21 mouse cellular contexts compared by ENCODE assay signal in genomic region chr2:174866546-174866945, GRCm38 (mm10).
DNase-seq lines count a peak whose midpoint lies in the region; ATAC-seq and TF ChIP-seq lines count a peak whose summit lies in the region.
"Had no signal": no experiment of that assay in that cellular context is flagged by ENCODE, and none has a peak within 500 bp of the region (broad histone marks: within the 10 kb centered on the region; RNA-seq: fewer than 3 reads in every experiment).

No protein-coding gene starts in this region.

- DNase-seq in kidney, postnatal 0 days (ENCODE audit: low spot score), result peak; percentile 69
- DNase-seq in kidney, postnatal 14 days, result no peak
- no peak for DNase-seq in limb, embryonic 10.5 days (ENCODE audit: low spot score)
- DNase-seq in testis, postnatal 14 days (ENCODE audit: low spot score), result peak; percentile 55
- no peak for DNase-seq in thymus, postnatal 10 days (ENCODE audit: low spot score in 2 of 2)
- DNase-seq in cerebellum, postnatal 14 days, result no peak
- DNase-seq: cerebellum, adult 8-10 months; gastrocnemius, postnatal 36 days; heart, postnatal 36 days; kidney, adult 18-20 months; lung, postnatal 14 days; right cerebral cortex, postnatal 25 days; thymus, adult 18-20 months had no signal

- H3K27me3 ChIP-seq in kidney, postnatal 0 days (ENCODE audit: insufficient read depth, low read length), result no peaks in the 10 kb centered on the region
- no peaks in the 10 kb centered on the region for H3K27me3 ChIP-seq in embryonic facial prominence, embryonic 15.5 days
- no peaks in the 10 kb centered on the region for H3K27me3 ChIP-seq in limb, embryonic 10.5 days (ENCODE audit: low read depth, poor library complexity, severe bottlenecking)
- H3K27me3 ChIP-seq: hindbrain, embryonic 15.5 days; limb, embryonic 13.5 days; liver, embryonic 15.5 days; megakaryocyte, embryonic 14.5 days; midbrain, embryonic 15.5 days had no signal

- H3K4me1 ChIP-seq in kidney, postnatal 0 days (replicated peaks; ENCODE audit: insufficient read depth, low read length), result no peaks in the 10 kb centered on the region
- H3K4me1 ChIP-seq in embryonic facial prominence, embryonic 15.5 days, result peaks cover 46% of the 10 kb centered on the region
- H3K4me1 ChIP-seq in limb, embryonic 10.5 days, result peaks cover 65% of the 10 kb centered on the region
- H3K4me1 ChIP-seq: hindbrain, embryonic 15.5 days; liver, embryonic 15.5 days; megakaryocyte, embryonic 14.5 days; midbrain, embryonic 15.5 days had no signal

- no peak overlapping the region for H3K9ac ChIP-seq in kidney, postnatal 0 days (ENCODE audit: low read depth, low read length)
- no peak overlapping the region for H3K9ac ChIP-seq in embryonic facial prominence, embryonic 15.5 days
- H3K9ac ChIP-seq: hindbrain, embryonic 15.5 days; limb, embryonic 13.5 days; liver, embryonic 15.5 days; midbrain, embryonic 15.5 days had no signal

- peak overlapping the region; percentile 39; the same call in 1 of the 2 replicates for H3K27ac ChIP-seq in kidney, postnatal 0 days
- 0 out of 2 replicates have a peak overlapping the region, but pooled peaks have one; percentile 44 for H3K27ac ChIP-seq in embryonic facial prominence, embryonic 15.5 days (replicated peaks)
- peak overlapping the region; percentile 56; the same call in 1 of the 2 replicates for H3K27ac ChIP-seq in limb, embryonic 10.5 days
- H3K27ac ChIP-seq: hindbrain, embryonic 15.5 days; liver, embryonic 15.5 days; midbrain, embryonic 15.5 days had no signal

- no peaks in the 10 kb centered on the region for H3K36me3 ChIP-seq in kidney, postnatal 0 days (ENCODE audit: insufficient read depth, low read length)
- H3K36me3 ChIP-seq in embryonic facial prominence, embryonic 15.5 days, result no peaks in the 10 kb centered on the region
- H3K36me3 ChIP-seq in limb, embryonic 10.5 days, result no peaks in the 10 kb centered on the region
- H3K36me3 ChIP-seq: hindbrain, embryonic 15.5 days; limb, embryonic 13.5 days; liver, embryonic 15.5 days; midbrain, embryonic 15.5 days had no signal

- no peak overlapping the region for H3K4me2 ChIP-seq in kidney, postnatal 0 days (ENCODE audit: low read length)
- H3K4me2 ChIP-seq in embryonic facial prominence, embryonic 15.5 days (replicated peaks), result no peak overlapping the region
- H3K4me2 ChIP-seq: hindbrain, embryonic 15.5 days; limb, embryonic 13.5 days; liver, embryonic 15.5 days; midbrain, embryonic 15.5 days had no signal

- 70% methylated on average over 8 of the region's 8 CpGs for WGBS in kidney, postnatal 0 days
- whole genome bisulfite sequencing in embryonic facial prominence, embryonic 15.5 days, result 81% methylated on average over 8 of the region's 8 CpGs
- WGBS in limb, embryonic 10.5 days, result 87% methylated on average over 8 of the region's 8 CpGs

- H3K4me3 ChIP-seq in kidney, postnatal 0 days (replicated peaks; ENCODE audit: low read depth, low read length), result no peak overlapping the region
- H3K4me3 ChIP-seq in embryonic facial prominence, embryonic 15.5 days (replicated peaks), result no peak overlapping the region
- no peak overlapping the region for H3K4me3 ChIP-seq in limb, embryonic 10.5 days
- H3K4me3 ChIP-seq: hindbrain, embryonic 15.5 days; limb, embryonic 13.5 days; liver, embryonic 15.5 days; megakaryocyte, embryonic 14.5 days; midbrain, embryonic 15.5 days; myocyte had no signal

- no peak for TF ChIP-seq CTCF in kidney, postnatal 0 days (IDR thresholded peaks at IDR 0.05; ENCODE audit: low read depth)

- no peaks in the 10 kb centered on the region for H3K9me3 ChIP-seq in kidney, postnatal 0 days (replicated peaks; ENCODE audit: low read length)
- H3K9me3 ChIP-seq in embryonic facial prominence, embryonic 15.5 days (replicated peaks), result no peaks in the 10 kb centered on the region
- no peaks in the 10 kb centered on the region for H3K9me3 ChIP-seq in limb, embryonic 10.5 days (replicated peaks)
- H3K9me3 ChIP-seq: hindbrain, embryonic 15.5 days; limb, embryonic 13.5 days; liver, embryonic 15.5 days; megakaryocyte, embryonic 14.5 days; midbrain, embryonic 15.5 days had no signal

- no peak for ATAC-seq in kidney, postnatal 0 days (replicated peaks; ENCODE audit: low FRiP score, low read depth)
- no peak for ATAC-seq in embryonic facial prominence, embryonic 15.5 days (ENCODE audit: insufficient number of reproducible peaks, low FRiP score, low TSS enrichment, low read depth)
- ATAC-seq: forebrain, embryonic 16.5 days; midbrain, embryonic 15.5 days had no signal

Comparison
In these comparisons a context has a peak if more than half of its experiments do, and no peak if none do; other contexts are left out.
1. DNase-seq: peak in kidney, postnatal 0 days (single experiment) and testis, postnatal 14 days (single experiment); none in kidney, postnatal 14 days (single experiment), limb, embryonic 10.5 days (single experiment), thymus, postnatal 10 days (0 of 2) and cerebellum, postnatal 14 days (0 of 2).
2. Peak in every context shown above with its lines, with median percentiles within 50 percentile points of each other: H3K27ac ChIP-seq.